Mouse (Mus musculus): ENCODE results near the gene Pdxp.

Gene Pdxp

GRCm38 (mm10) chr15:78928539-78928938 lies 14.8 kb downstream of the Pdxp start:
- DNase-seq: no peak

- no peak for DNase-seq
Measured at GRCm38 (mm10) chr15:78930192-78930706, 16.5 kb downstream of the Pdxp start.

GRCm38 (mm10) chr15:78930801-78931426 lies 17.2 kb downstream of the Pdxp start:
- DNase-seq: no peak

- DNase-seq: peak; percentile 70
Measured at GRCm38 (mm10) chr15:78931577-78931976, 17.9 kb downstream of the Pdxp start.

- peak; percentile 83 for DNase-seq
Measured at GRCm38 (mm10) chr15:78934784-78935320, 21.1 kb downstream of the Pdxp start, which contains the start of gene Nol12. Nol12 (plus strand) TSS chr15:78934933.

- no peak for DNase-seq
Measured at GRCm38 (mm10) chr15:78936403-78936802, 22.7 kb downstream of the Pdxp start.

GRCm38 (mm10) chr15:78937311-78937710 lies 23.6 kb downstream of the Pdxp start:
- no peak for DNase-seq

- DNase-seq: no peak
Measured at GRCm38 (mm10) chr15:78937963-78938362, 24.2 kb downstream of the Pdxp start.

- DNase-seq: no peak
Measured at GRCm38 (mm10) chr15:78940325-78940724, 26.6 kb downstream of the Pdxp start.

- peak; percentile 84 for DNase-seq
Measured at GRCm38 (mm10) chr15:78942663-78943062, 28.9 kb downstream of the Pdxp start.

- DNase-seq: no peak
Measured at GRCm38 (mm10) chr15:78946232-78946631, 32.5 kb downstream of the Pdxp start.

- peak; percentile 85 for DNase-seq
Measured at GRCm38 (mm10) chr15:78947657-78948056, 33.9 kb downstream of the Pdxp start, which contains the start of gene Triobp. Triobp (plus strand) TSS chr15:78947724.

GRCm38 (mm10) chr15:78948152-78948725 lies 34.5 kb downstream of the Pdxp start:
- no peak for DNase-seq

GRCm38 (mm10) chr15:78948883-78949282 lies 35.2 kb downstream of the Pdxp start:
- no peak for DNase-seq

GRCm38 (mm10) chr15:78955663-78956062 lies 41.9 kb downstream of the Pdxp start:
- no peak for DNase-seq

GRCm38 (mm10) chr15:78956351-78956750 lies 42.6 kb downstream of the Pdxp start:
- DNase-seq: no peak

GRCm38 (mm10) chr15:78957021-78957420 lies 43.3 kb downstream of the Pdxp start:
- DNase-seq: no peak

- no peak for DNase-seq
Measured at GRCm38 (mm10) chr15:78959537-78959936, 45.8 kb downstream of the Pdxp start.

GRCm38 (mm10) chr15:78960088-78960487 lies 46.4 kb downstream of the Pdxp start:
- no peak for DNase-seq

- peak; percentile 77 for DNase-seq
Measured at GRCm38 (mm10) chr15:78962885-78963284, 49.2 kb downstream of the Pdxp start.

All from lung, postnatal 14 days (tissue).